Mouse (Mus musculus): ENCODE measurements around the gene Pparg. TPM values are rescaled to one million over a fixed set of nuclear protein-coding genes. Genes with fewer than 3 reads are reported as not detected.
A peak's percentile ranks its signal among the peaks of the same experiment; 100 is the strongest.

Pparg gene
- polyA plus RNA-seq, 1 experiment from 2014 or later, result 0.22 TPM

GRCm38 (mm10) chr6:115524449-115524990 is 163.8 kb downstream of the Pparg start:
- ATAC-seq (ENCODE audit: low FRiP score) (no peak), DNase-seq (ENCODE audit: low spot score, missing footprints) (no peak)
- WGBS, result 87% methylated on average over 9 of the region's 9 CpGs
- no peak overlapping the region for H3K4me2 ChIP-seq
- no peak overlapping the region for H3K9ac ChIP-seq (ENCODE audit: low read length)
- no peaks in the 10 kb centered on the region for H3K9me3 ChIP-seq (ENCODE audit: control insufficient read depth, low read length)
- no peaks in the 10 kb centered on the region for H3K36me3 ChIP-seq (ENCODE audit: control insufficient read depth, insufficient read depth, low read length)
- H3K27me3 ChIP-seq (ENCODE audit: control insufficient read depth, insufficient read depth, low read length), result no peaks in the 10 kb centered on the region
- no peak overlapping the region for H3K4me3 ChIP-seq (ENCODE audit: low read depth, low read length)
- no peaks in the 10 kb centered on the region for H3K4me1 ChIP-seq (ENCODE audit: control insufficient read depth, insufficient read depth, low read length)
- H3K27ac ChIP-seq (ENCODE audit: low read depth, low read length), result no peak overlapping the region

GRCm38 (mm10) chr6:115527418-115527817 is 166.7 kb downstream of the Pparg start:
- Histone ChIP-seq H3K9me3 (ENCODE audit: control insufficient read depth, low read length) (no peaks in the 10 kb centered on the region), H3K4me1 (ENCODE audit: control insufficient read depth, insufficient read depth, low read length) (no peaks in the 10 kb centered on the region), H3K4me2 (no peak overlapping the region), H3K27ac (ENCODE audit: low read depth, low read length) (no peak overlapping the region), H3K4me3 (ENCODE audit: low read depth, low read length) (no peak overlapping the region), H3K27me3 (ENCODE audit: control insufficient read depth, insufficient read depth, low read length) (no peaks in the 10 kb centered on the region), H3K9ac (ENCODE audit: low read length) (no peak overlapping the region), H3K36me3 (ENCODE audit: control insufficient read depth, insufficient read depth, low read length) (no peaks in the 10 kb centered on the region)
- 82% methylated on average over 3 of the region's 3 CpGs for WGBS
- DNase-seq (ENCODE audit: low spot score, missing footprints) (no peak), ATAC-seq (ENCODE audit: low FRiP score) (no peak)

GRCm38 (mm10) chr6:115528372-115528771 is 167.6 kb downstream of the Pparg start:
- ATAC-seq (ENCODE audit: low FRiP score), result no peak
- H3K9me3 ChIP-seq (ENCODE audit: control insufficient read depth, low read length), result no peaks in the 10 kb centered on the region
- no peak overlapping the region for H3K4me3 ChIP-seq (ENCODE audit: low read depth, low read length)
- WGBS, result 87% methylated on average over 4 of the region's 4 CpGs
- H3K27me3 ChIP-seq (ENCODE audit: control insufficient read depth, insufficient read depth, low read length), result no peaks in the 10 kb centered on the region
- no peak overlapping the region for H3K4me2 ChIP-seq
- H3K9ac ChIP-seq (ENCODE audit: low read length), result no peak overlapping the region
- H3K27ac ChIP-seq (ENCODE audit: low read depth, low read length), result no peak overlapping the region
- H3K36me3 ChIP-seq (ENCODE audit: control insufficient read depth, insufficient read depth, low read length), result no peaks in the 10 kb centered on the region
- no peak for DNase-seq (ENCODE audit: low spot score, missing footprints)
- no peaks in the 10 kb centered on the region for H3K4me1 ChIP-seq (ENCODE audit: control insufficient read depth, insufficient read depth, low read length)

- H3K27ac ChIP-seq (ENCODE audit: low read depth, low read length), result no peak overlapping the region
- no peak overlapping the region for H3K4me2 ChIP-seq
- ATAC-seq (ENCODE audit: low FRiP score) (no peak), DNase-seq (ENCODE audit: low spot score, missing footprints) (no peak)
- 87% methylated on average over 7 of the region's 7 CpGs for WGBS
- H3K4me3 ChIP-seq (ENCODE audit: low read depth, low read length), result no peak overlapping the region
- H3K9me3 ChIP-seq (ENCODE audit: control insufficient read depth, low read length), result no peaks in the 10 kb centered on the region
- H3K27me3 ChIP-seq (ENCODE audit: control insufficient read depth, insufficient read depth, low read length), result no peaks in the 10 kb centered on the region
- no peak overlapping the region for H3K9ac ChIP-seq (ENCODE audit: low read length)
- H3K36me3 ChIP-seq (ENCODE audit: control insufficient read depth, insufficient read depth, low read length), result no peaks in the 10 kb centered on the region
- H3K4me1 ChIP-seq (ENCODE audit: control insufficient read depth, insufficient read depth, low read length), result no peaks in the 10 kb centered on the region
These were observed 173.9 kb downstream of the Pparg start for GRCm38 (mm10) chr6:115534617-115535016.

- no peaks in the 10 kb centered on the region for H3K27me3 ChIP-seq (ENCODE audit: control insufficient read depth, insufficient read depth, low read length)
- H3K27ac ChIP-seq (ENCODE audit: low read depth, low read length), result no peak overlapping the region
- no peaks in the 10 kb centered on the region for H3K36me3 ChIP-seq (ENCODE audit: control insufficient read depth, insufficient read depth, low read length)
- no peak overlapping the region for H3K9ac ChIP-seq (ENCODE audit: low read length)
- 80% methylated on average over 4 of the region's 4 CpGs for WGBS
- ATAC-seq (ENCODE audit: low FRiP score) (no peak), DNase-seq (ENCODE audit: low spot score, missing footprints) (no peak)
- H3K4me1 ChIP-seq (ENCODE audit: control insufficient read depth, insufficient read depth, low read length), result no peaks in the 10 kb centered on the region
- no peak overlapping the region for H3K4me3 ChIP-seq (ENCODE audit: low read depth, low read length)
- H3K9me3 ChIP-seq (ENCODE audit: control insufficient read depth, low read length), result no peaks in the 10 kb centered on the region
- no peak overlapping the region for H3K4me2 ChIP-seq
These were observed 175.4 kb downstream of the Pparg start for GRCm38 (mm10) chr6:115536169-115536568.

GRCm38 (mm10) chr6:115538645-115539429 is 178.1 kb downstream of the Pparg start:
- no peak overlapping the region for H3K27ac ChIP-seq (ENCODE audit: low read depth, low read length)
- WGBS, result 24% methylated on average over 26 of the region's 26 CpGs
- H3K9me3 ChIP-seq (ENCODE audit: control insufficient read depth, low read length), result no peaks in the 10 kb centered on the region

More at GRCm38 (mm10) chr6:115538645-115539429, 178.1 kb downstream of the Pparg start:
- H3K4me2 ChIP-seq, result peak overlapping the region; percentile 36
- H3K4me1 ChIP-seq (ENCODE audit: control insufficient read depth, insufficient read depth, low read length), result peaks cover 2% of the 10 kb centered on the region; the same call in 1 of the 2 replicates
- H3K9ac ChIP-seq (ENCODE audit: low read length), result peak overlapping the region; percentile 64
- H3K4me3 ChIP-seq (ENCODE audit: low read depth, low read length), result peak overlapping the region; percentile 3; the same call in 1 of the 2 replicates
- ATAC-seq (ENCODE audit: low FRiP score) (peak; percentile 92), DNase-seq (ENCODE audit: low spot score, missing footprints) (peak; percentile 98)
- H3K27me3 ChIP-seq (ENCODE audit: control insufficient read depth, insufficient read depth, low read length), result no peaks in the 10 kb centered on the region
- no peaks in the 10 kb centered on the region for H3K36me3 ChIP-seq (ENCODE audit: control insufficient read depth, insufficient read depth, low read length)

Other genes starting within 250 kb of the Pparg start
- gene Syn2, start 226.0 kb upstream of the Pparg start, polyA plus RNA-seq (2014; fragmentation: Nextera tagmentation; extraction: Ambion mirVana), result 2.3 and 2.7 TPM in 2 replicates
- gene Gm17482, start 133.6 kb upstream of the Pparg start, polyA plus RNA-seq (2014; fragmentation: Nextera tagmentation; extraction: Ambion mirVana), result not detected in 2 replicates
- gene Timp4, start 108.7 kb upstream of the Pparg start, polyA plus RNA-seq (2014; fragmentation: Nextera tagmentation; extraction: Ambion mirVana), result 0.05 and 0.06 TPM in 2 replicates
- gene Tsen2, start 183.7 kb downstream of the Pparg start, polyA plus RNA-seq (2014; fragmentation: Nextera tagmentation; extraction: Ambion mirVana), result 29.0 and 32.7 TPM in 2 replicates
- gene Mkrn2os, start 231.6 kb downstream of the Pparg start, polyA plus RNA-seq (2014; fragmentation: Nextera tagmentation; extraction: Ambion mirVana), result 0.15 and 0.19 TPM in 2 replicates
- 24.0 and 24.1 TPM in 2 replicates for gene Mkrn2, start 241.0 kb downstream of the Pparg start, polyA plus RNA-seq (2014; fragmentation: Nextera tagmentation; extraction: Ambion mirVana)